Mouse (Mus musculus) megakaryocyte, embryonic 14.5 days (primary cell): ENCODE results near the gene Prr5l. TPM values are rescaled to one million over a fixed set of nuclear protein-coding genes. Genes with fewer than 3 reads are reported as not detected.
A peak's percentile ranks its signal among the peaks of the same experiment; 100 is the strongest.
"Not testable (repeated sequence)": the region's sequence is repeated elsewhere in the genome, so short reads cannot be mapped to it uniquely, and the experiment has no call there.

Experiments
- H3K27me3 ChIP-seq: replicated peaks from 2 replicates; pipeline ENCODE3; 2012; ENCODE audit warnings: inconsistent platforms
- H3K36me3 ChIP-seq: replicated peaks from 2 replicates; pipeline ENCODE3; 2012; ENCODE audit warnings: low read length, inconsistent platforms, mixed read lengths
- H3K4me1 ChIP-seq: 2 replicates; pipeline ENCODE4 v1.6.1; 2012; ENCODE audit warnings: inconsistent platforms
- H3K4me3 ChIP-seq: replicated peaks from 2 replicates; pipeline ENCODE3; 2012; ENCODE audit warnings: moderate library complexity, mild to moderate bottlenecking, inconsistent platforms
- H3K9me3 ChIP-seq: 2 replicates; pipeline ENCODE4 v1.6.1; 2012; ENCODE audit warnings: inconsistent platforms
- FLI1 ChIP-seq: IDR thresholded peaks from 2 replicates; pipeline ENCODE4 v1.6.1; 2012; ENCODE audit warnings: low read length, inconsistent platforms, mixed read lengths
- GATA1 ChIP-seq: IDR thresholded peaks from 3 replicates; pipeline ENCODE4 v1.6.1; 2012; ENCODE audit warnings: mixed read lengths, low read length, inconsistent platforms, borderline replicate concordance
- polyA plus RNA-seq: library from polyadenylated mRNA; stranded (reverse); fragments of >175 nt; gene quantifications from 2 replicates; pipeline ENCODE4 v1.2.3, GENCODE M21; 2012; ENCODE audit warnings: low replicate concordance; ENCODE audit not compliant: insufficient read depth

The Prr5l gene
- polyA plus RNA-seq, 1 experiment, result 44.1 TPM

DNA sequence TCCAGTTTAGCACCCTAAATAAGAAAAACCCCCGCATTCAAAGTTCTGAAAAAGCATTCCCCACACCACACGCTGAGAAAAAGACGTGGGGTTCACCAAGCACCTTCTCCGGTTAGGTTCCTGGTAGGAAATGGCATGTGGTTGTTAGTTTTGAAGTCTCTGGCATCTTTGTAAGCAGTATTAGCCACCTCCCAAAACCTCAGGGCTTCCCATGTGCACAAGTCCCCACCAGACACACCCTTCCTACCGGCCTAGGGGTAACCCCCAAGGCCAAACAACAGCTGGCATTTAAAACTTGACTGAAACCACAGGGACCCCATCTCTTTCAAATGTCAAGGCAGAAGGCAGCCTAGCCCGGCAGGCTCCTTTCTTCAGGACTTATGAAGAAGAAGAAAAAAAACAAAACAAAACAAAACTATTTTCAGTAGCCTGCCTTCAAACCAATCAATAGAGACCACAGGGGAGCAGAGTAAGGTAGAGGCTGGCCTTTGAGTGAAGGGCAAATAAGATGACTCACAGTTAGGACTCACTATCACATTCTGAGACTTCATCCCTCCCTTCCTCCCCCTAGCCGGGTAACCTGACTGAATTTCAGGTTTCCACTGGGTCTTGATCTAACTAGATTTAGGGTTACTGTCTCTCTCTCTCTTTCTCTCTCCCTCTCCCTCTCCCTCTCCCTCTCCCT lies 126.6 kb downstream of the Prr5l start:
- H3K4me1 ChIP-seq, result peaks cover 96% of the 10 kb centered on the region
- peaks cover 89% of the 10 kb centered on the region for H3K36me3 ChIP-seq
- H3K4me3 ChIP-seq, result peak overlapping the region; percentile 10
- no peaks in the 10 kb centered on the region for H3K9me3 ChIP-seq
- H3K27me3 ChIP-seq, result no peaks in the 10 kb centered on the region
- TF ChIP-seq GATA1 (no peak), FLI1 (no peak)

DNA sequence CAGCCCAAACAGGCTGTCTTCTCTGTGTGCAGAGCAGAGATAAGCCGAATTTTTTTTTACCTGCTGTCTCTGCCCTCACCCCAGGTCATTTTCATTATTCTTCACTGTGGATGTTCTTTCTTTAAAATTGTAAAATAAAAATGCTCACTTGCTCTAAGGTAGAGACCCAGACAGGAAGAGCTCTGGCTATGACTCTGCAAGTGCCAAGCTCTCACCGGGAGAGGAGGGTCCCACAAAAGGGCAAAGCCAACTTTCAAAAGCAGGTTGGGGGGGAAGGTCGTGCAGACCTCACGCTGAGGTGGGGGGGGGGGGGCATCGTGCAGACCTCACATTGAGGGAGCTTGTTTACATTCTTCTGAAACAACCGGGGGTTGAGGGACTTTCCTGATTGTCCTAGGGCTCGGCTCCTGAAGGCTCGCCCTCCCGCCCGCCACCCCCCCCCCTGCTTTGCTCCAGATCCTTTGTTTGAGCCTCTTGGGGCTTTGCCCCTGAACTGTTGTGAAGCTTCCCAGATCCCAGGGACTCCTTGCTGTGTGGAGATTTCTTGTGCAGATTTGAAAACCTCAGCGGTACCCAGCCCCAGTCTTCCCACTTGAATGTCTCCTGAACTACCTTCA lies 127.8 kb downstream of the Prr5l start:
- Histone ChIP-seq H3K9me3 (no peaks in the 10 kb centered on the region), H3K4me1 (peaks cover 95% of the 10 kb centered on the region), H3K36me3 (peaks cover 89% of the 10 kb centered on the region), H3K4me3 (peak overlapping the region; percentile 38), H3K27me3 (no peaks in the 10 kb centered on the region)
- TF ChIP-seq FLI1, result no peak

- H3K9me3 ChIP-seq, result no peaks in the 10 kb centered on the region
- no peaks in the 10 kb centered on the region for H3K27me3 ChIP-seq
- no peak overlapping the region for H3K4me3 ChIP-seq
- H3K36me3 ChIP-seq, result peaks cover 89% of the 10 kb centered on the region
- peaks cover 92% of the 10 kb centered on the region for H3K4me1 ChIP-seq
- TF ChIP-seq FLI1 (no peak), GATA1 (no peak)
Measured at GRCm38 (mm10) chr2:101754428-101754827, 128.4 kb downstream of the Prr5l start.

DNA sequence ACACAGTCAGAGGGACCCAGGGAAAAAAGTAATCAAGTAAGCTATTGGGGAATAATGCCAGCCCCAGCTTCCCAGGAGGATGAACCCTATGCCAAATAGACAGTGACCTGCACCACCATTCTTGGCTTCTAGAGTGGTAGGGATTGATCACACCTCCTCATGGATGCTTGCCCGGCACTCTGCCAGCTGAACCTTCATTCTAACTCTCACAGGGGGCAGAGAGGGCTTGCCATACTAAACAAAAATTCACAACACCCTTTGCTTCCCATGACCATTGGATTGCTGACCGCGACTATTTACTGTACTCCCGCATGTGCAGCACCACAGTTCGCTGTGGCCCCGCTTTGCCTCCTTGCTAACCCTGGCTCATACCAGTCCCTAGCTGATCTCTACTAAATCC lies 129.8 kb downstream of the Prr5l start:
- TF ChIP-seq FLI1, result no peak
- no peak for TF ChIP-seq GATA1
- Histone ChIP-seq H3K27me3 (no peaks in the 10 kb centered on the region), H3K9me3 (no peaks in the 10 kb centered on the region), H3K36me3 (peaks cover 91% of the 10 kb centered on the region), H3K4me3 (no peak overlapping the region), H3K4me1 (peaks cover 88% of the 10 kb centered on the region)

DNA sequence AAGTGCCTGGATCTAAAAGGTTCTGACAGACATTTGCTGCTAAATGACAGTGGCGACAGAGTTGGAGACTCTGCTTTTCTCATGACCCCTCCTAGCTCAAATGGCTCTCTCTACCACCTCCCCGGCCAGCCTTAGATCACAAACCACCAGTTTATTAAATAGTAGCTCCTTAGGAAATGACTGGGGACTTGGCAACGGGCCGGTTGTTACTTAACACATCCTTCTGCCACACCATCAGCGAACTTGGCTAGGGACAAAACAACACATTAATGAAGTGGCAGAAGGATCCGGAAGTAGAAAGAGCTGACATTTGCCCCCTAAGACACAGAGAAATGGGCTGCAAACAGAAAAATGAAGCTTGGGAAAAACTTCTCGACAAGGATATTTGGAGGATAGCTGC lies 130.4 kb downstream of the Prr5l start:
- Histone ChIP-seq H3K4me1 (peaks cover 83% of the 10 kb centered on the region), H3K27me3 (no peaks in the 10 kb centered on the region), H3K4me3 (no peak overlapping the region), H3K36me3 (peaks cover 92% of the 10 kb centered on the region), H3K9me3 (no peaks in the 10 kb centered on the region)
- TF ChIP-seq FLI1, result no peak
- TF ChIP-seq GATA1, result no peak

- Histone ChIP-seq H3K4me3 (no peak overlapping the region), H3K27me3 (no peaks in the 10 kb centered on the region), H3K9me3 (no peaks in the 10 kb centered on the region), H3K36me3 (peaks cover 94% of the 10 kb centered on the region), H3K4me1 (peaks cover 73% of the 10 kb centered on the region)
- no peak for TF ChIP-seq FLI1
- no peak for TF ChIP-seq GATA1
Measured at GRCm38 (mm10) chr2:101751236-101751922, 131.4 kb downstream of the Prr5l start.

GRCm38 (mm10) chr2:101746537-101746936 lies 136.3 kb downstream of the Prr5l start:
- Histone ChIP-seq H3K4me1 (peaks cover 25% of the 10 kb centered on the region), H3K4me3 (no peak overlapping the region), H3K36me3 (peaks cover 98% of the 10 kb centered on the region), H3K9me3 (no peaks in the 10 kb centered on the region), H3K27me3 (no peaks in the 10 kb centered on the region)
- TF ChIP-seq FLI1 (no peak), GATA1 (no peak)

GRCm38 (mm10) chr2:101745656-101746055 lies 137.2 kb downstream of the Prr5l start:
- H3K27me3 ChIP-seq, H3K4me3 ChIP-seq, H3K9me3 ChIP-seq: not testable (repeated sequence)
- peaks cover 17% of the 10 kb centered on the region for H3K4me1 ChIP-seq
- peaks cover 99% of the 10 kb centered on the region for H3K36me3 ChIP-seq

- Histone ChIP-seq H3K36me3 (peaks cover 99% of the 10 kb centered on the region), H3K4me1 (peaks cover 8% of the 10 kb centered on the region; the same call in 1 of the 2 replicates), H3K27me3 (no peaks in the 10 kb centered on the region), H3K4me3 (no peak overlapping the region), H3K9me3 (no peaks in the 10 kb centered on the region)
- TF ChIP-seq FLI1 (no peak), GATA1 (no peak)
Measured at GRCm38 (mm10) chr2:101742072-101742860, 140.6 kb downstream of the Prr5l start.
